Mouse (Mus musculus) c-Kit-negative CD71-positive TER-119-positive erythroid progenitor cells, embryonic 14.5 days (primary cell): ENCODE data around the gene Prr14l.
"Not testable (repeated sequence)": the region's sequence is repeated elsewhere in the genome, so short reads cannot be mapped to it uniquely, and the experiment has no call there.

Experiments used
- DNase-seq: peaks from one replicate; pipeline ENCODE4 v3.0.0-alpha.2; 2013; ENCODE audit warnings: low read depth, low spot score

The Prr14l gene

GRCm38 (mm10) chr5:32853731-32854507, at the start of gene Prr14l:
Gene Prr14l, minus strand, starts transcription at chr5:32854256.
- DNase-seq = peak; percentile 88

GRCm38 (mm10) chr5:32886739-32887138, 32.7 kb upstream of the Prr14l start:
- no peak for DNase-seq

- no peak for DNase-seq
These were observed 18.3 kb upstream of the Prr14l start for GRCm38 (mm10) chr5:32872346-32872745.

GRCm38 (mm10) chr5:32869389-32870024, 15.5 kb upstream of the Prr14l start:
- no peak for DNase-seq

- DNase-seq = peak; percentile 86
These were observed 9.5 kb upstream of the Prr14l start, which contains the start of gene Depdc5 for GRCm38 (mm10) chr5:32863253-32864228. Gene Depdc5, plus strand, starts transcription at chr5:32863701.

- DNase-seq = no peak
These were observed 8.5 kb upstream of the Prr14l start for GRCm38 (mm10) chr5:32862469-32863132.

- no peak for DNase-seq
These were observed 7.0 kb upstream of the Prr14l start for GRCm38 (mm10) chr5:32861082-32861481.

- DNase-seq = no peak
These were observed 3.7 kb upstream of the Prr14l start for GRCm38 (mm10) chr5:32857781-32858220.

- not testable (repeated sequence) for DNase-seq
These were observed 1.2 kb upstream of the Prr14l start for GRCm38 (mm10) chr5:32855274-32855673.

GRCm38 (mm10) chr5:32854818-32855217, 762 bp upstream of the Prr14l start:
- no peak for DNase-seq

GRCm38 (mm10) chr5:32852026-32852425, 2.0 kb downstream of the Prr14l start:
- no peak for DNase-seq

- DNase-seq = not testable (repeated sequence)
These were observed 4.5 kb downstream of the Prr14l start for GRCm38 (mm10) chr5:32849580-32849979.

GRCm38 (mm10) chr5:32849178-32849577, 4.9 kb downstream of the Prr14l start:
- DNase-seq = no peak

- no peak for DNase-seq
These were observed 14.0 kb downstream of the Prr14l start for GRCm38 (mm10) chr5:32840029-32840428.

- no peak for DNase-seq
These were observed 17.1 kb downstream of the Prr14l start for GRCm38 (mm10) chr5:32836976-32837375.

GRCm38 (mm10) chr5:32834497-32834896, 19.6 kb downstream of the Prr14l start:
- no peak for DNase-seq

- no peak for DNase-seq
These were observed 24.0 kb downstream of the Prr14l start for GRCm38 (mm10) chr5:32830054-32830453.

GRCm38 (mm10) chr5:32828766-32829165, 25.3 kb downstream of the Prr14l start:
- not testable (repeated sequence) for DNase-seq

- no peak for DNase-seq
These were observed 27.0 kb downstream of the Prr14l start, which contains the start of gene Gm20671 for GRCm38 (mm10) chr5:32827009-32827408. Gene Gm20671, minus strand, starts transcription at chr5:32827109.

GRCm38 (mm10) chr5:32820471-32820870, 33.6 kb downstream of the Prr14l start:
- DNase-seq = no peak

- DNase-seq = no peak
These were observed 38.7 kb downstream of the Prr14l start for GRCm38 (mm10) chr5:32815396-32815795.
